Mouse (Mus musculus) Patski (cell line): ENCODE measurements at regions not wholly inside any gene's neighbourhood (a gene's known extent, or its start where the extent isn't known, plus 50 kb on each side); places are given as distances from the start of the nearest gene placed in this dataset.

ENCODE experiments used
- ATAC-seq: fragments of 100-300 bp; one replicate; pipeline ENCODE4 v1.8.0; 2021
- CTCF ChIA-PET: fragments of 350-600 bp; sonication (Branson Sonifier 250); formaldehyde crosslinking; loops from one replicate; lab custom pipeline; 2022; ENCODE audit warnings: inconsistent platforms; lab: Charles Lee
- POLR2A ChIA-PET: fragments of 350-600 bp; sonication (Branson Sonifier 250); formaldehyde crosslinking; loops from one replicate; lab custom pipeline; 2022; ENCODE audit warnings: antibody characterized with exemption, inconsistent platforms; lab: Charles Lee
- DNase-seq: peaks from one replicate; pipeline ENCODE4 v3.0.0-alpha.2; 2011; ENCODE audit warnings: low read depth, low spot score
- H3K27me3 ChIP-seq: fragments of 371-371 bp; one replicate; pipeline ENCODE4 v1.5.1; 2021
- CTCF ChIP-seq: fragments of 100-300 bp; IDR thresholded peaks from one replicate; pipeline ENCODE4 v1.5.1; 2021
- in situ Hi-C: fragments of 300-500 bp; cut with MboI; formaldehyde crosslinking; loops from 3 replicates; pipeline ENCODE4 v1.11.1; 2018; ENCODE audit warnings: low pct_unique_long_range_greater_than_20kb, mixed read lengths

DNA sequence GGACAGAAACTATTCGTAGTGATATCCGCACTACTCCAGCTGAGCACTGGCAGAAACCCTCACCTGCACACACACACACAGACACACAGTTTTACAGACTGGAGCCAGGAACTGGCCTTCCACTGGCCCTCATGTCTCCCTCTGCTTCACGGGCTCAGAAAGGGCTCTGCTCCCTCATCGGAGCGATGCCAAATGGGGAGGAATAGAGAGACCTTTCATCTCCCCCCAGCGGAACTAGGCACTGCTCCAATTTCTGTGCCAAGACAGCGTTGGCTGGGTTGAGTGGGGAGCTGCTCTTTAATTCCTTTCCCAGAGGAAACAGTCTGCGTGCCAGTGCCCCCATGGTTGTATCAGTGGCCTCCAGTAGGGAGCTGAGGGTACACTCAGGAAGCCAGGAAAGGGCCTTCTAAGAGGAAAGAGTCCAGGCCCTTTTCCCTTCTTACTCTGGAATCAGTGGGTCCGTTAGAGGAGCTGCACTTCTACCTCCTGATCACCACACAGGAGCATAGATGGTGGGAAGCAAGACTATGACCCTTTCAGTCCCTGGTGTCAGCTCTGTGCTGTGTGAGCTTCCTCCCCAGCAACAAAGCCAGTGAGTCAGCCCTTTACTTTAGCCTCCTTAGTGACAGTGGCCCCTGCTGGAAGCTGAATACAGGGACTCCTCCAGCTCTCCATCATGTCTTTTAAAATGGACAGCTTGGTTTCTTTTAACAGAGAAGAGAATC, 452.7 kb downstream of the Rps24 start:
- CTCF ChIA-PET, result interaction anchor here (1.9 kb wide), 1 partner anchor 13 kb away, joined by 8 read pairs; no protein-coding TSS in a partner anchor
- H3K27me3 ChIP-seq, result peaks cover 39% of the 10 kb centered on the region
- DNase-seq (no peak), ATAC-seq (no peak)
- POLR2A ChIA-PET, result no interaction called here
- TF ChIP-seq CTCF, result peak; percentile 46
- in situ Hi-C loops, result no loop called here

DNA sequence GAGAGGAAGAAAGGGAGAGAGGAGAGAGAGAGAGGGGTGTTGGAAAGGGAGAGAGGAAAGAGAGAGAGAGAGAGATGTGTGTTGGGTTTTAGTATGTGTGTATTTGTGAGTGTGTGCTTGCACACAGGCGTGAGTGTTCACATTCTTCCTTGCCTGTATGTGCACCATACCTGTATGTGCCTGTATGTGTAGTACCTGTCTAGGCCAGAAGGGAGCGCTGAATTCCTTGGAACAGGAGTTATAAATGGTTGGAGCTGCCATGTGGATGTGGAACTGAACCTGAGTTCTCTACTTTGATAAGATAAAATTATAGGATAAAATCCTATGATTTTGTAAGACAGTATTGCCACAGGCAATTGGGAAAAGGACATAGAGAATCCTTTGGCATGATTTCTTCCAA, 458.8 kb downstream of the Rps24 start:
- peaks cover 23% of the 10 kb centered on the region for H3K27me3 ChIP-seq
- TF ChIP-seq CTCF, result peak; percentile 45
- DNase-seq (no peak), ATAC-seq (no peak)
- ChIA-PET CTCF (no interaction called here), POLR2A (no interaction called here)
- in situ Hi-C loops, result no loop called here

GRCm38 (mm10) chr14:24947084-24947483, 460.2 kb downstream of the Rps24 start:
- TF ChIP-seq CTCF, result no peak
- H3K27me3 ChIP-seq, result peaks cover 23% of the 10 kb centered on the region
- ATAC-seq (no peak), DNase-seq (no peak)
- ChIA-PET CTCF (no interaction called here), POLR2A (no interaction called here)
- in situ Hi-C loops, result no loop called here

- ATAC-seq, result no peak
- in situ Hi-C loops, result no loop called here
- ChIA-PET CTCF (no interaction called here), POLR2A (no interaction called here)
- H3K27me3 ChIP-seq, result peaks cover 25% of the 10 kb centered on the region
- no peak for TF ChIP-seq CTCF
- DNase-seq, result no peak
These were observed 469.0 kb downstream of the Rps24 start for GRCm38 (mm10) chr14:24955891-24956410.

- ATAC-seq (no peak), DNase-seq (no peak)
- CTCF ChIA-PET, result no interaction called here
- in situ Hi-C loops, result no loop called here
- H3K27me3 ChIP-seq, result peaks cover 20% of the 10 kb centered on the region
- TF ChIP-seq CTCF, result no peak
- POLR2A ChIA-PET, result no interaction called here
These were observed 469.7 kb downstream of the Rps24 start for GRCm38 (mm10) chr14:24956528-24957210.

DNA sequence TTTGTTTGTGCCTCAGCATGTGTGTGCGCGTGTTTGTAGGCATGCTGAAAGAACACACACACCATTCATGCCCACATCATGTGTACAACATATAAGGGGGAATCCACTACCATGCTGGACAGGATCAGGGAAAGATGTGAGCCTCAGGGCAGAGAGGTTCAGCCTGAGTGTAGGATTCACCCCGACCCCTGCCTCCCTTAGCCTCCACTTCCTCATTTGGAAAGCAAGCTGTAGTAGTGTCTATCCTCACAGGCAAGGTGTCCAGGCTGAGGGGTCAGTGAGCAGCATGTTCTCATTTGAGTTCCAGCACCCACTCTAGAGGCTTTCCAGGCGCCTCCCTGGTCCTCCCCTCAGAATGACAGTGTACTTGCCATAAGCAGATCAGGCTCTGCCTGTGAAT, 470.5 kb downstream of the Rps24 start:
- TF ChIP-seq CTCF, result no peak
- ATAC-seq (no peak), DNase-seq (no peak)
- in situ Hi-C loops, result no loop called here
- ChIA-PET POLR2A (no interaction called here), CTCF (no interaction called here)
- H3K27me3 ChIP-seq, result peaks cover 19% of the 10 kb centered on the region

DNA sequence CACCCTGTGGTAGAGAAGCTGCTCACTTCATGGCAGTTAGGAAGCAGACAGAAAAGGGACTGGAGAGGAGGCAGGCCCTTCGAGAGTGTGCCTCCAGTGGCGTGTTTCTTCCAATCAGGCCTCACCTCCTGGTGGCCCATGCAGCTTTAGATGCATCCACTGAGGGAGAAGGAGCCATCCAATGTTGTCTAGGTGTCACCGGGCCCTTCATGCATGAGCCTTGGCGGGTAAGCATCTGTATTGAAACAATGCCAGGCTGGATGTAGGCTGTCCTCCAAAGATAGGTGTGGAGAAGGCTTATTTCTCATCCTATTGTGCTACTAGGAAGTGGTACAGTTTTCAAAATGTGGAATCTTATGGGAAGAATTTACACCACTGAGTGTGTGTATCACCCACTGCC, 471.9 kb downstream of the Rps24 start:
- ATAC-seq, result no peak
- no peak for TF ChIP-seq CTCF
- in situ Hi-C loops, result no loop called here
- DNase-seq, result no peak
- CTCF ChIA-PET, result no interaction called here
- POLR2A ChIA-PET, result no interaction called here
- H3K27me3 ChIP-seq, result peaks cover 19% of the 10 kb centered on the region

GRCm38 (mm10) chr14:24959401-24959800, 472.5 kb downstream of the Rps24 start:
- ATAC-seq (no peak), DNase-seq (no peak)
- peaks cover 19% of the 10 kb centered on the region for H3K27me3 ChIP-seq
- ChIA-PET CTCF (no interaction called here), POLR2A (no interaction called here)
- no peak for TF ChIP-seq CTCF
- in situ Hi-C loops, result no loop called here

DNA sequence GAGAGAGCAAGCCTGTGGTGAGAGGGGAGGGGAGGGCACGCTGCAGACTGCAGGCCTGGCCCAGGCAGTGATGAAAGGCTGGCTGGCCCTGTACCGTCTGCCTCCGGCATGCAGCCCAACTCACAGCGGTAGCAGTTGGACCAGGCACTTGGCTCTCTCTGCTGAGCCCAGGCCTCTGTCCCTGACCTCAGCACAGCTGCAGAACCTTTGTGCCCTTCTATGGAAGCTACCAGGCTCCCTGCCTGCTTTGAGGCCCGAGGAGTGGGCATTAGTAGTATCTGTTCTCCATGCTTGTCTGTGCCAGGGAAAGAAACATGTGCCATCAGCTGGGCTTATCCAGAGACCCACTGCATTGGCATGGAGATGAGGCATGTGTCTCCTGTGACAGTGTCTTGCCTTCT, 473.2 kb downstream of the Rps24 start:
- ATAC-seq, result no peak

DNA sequence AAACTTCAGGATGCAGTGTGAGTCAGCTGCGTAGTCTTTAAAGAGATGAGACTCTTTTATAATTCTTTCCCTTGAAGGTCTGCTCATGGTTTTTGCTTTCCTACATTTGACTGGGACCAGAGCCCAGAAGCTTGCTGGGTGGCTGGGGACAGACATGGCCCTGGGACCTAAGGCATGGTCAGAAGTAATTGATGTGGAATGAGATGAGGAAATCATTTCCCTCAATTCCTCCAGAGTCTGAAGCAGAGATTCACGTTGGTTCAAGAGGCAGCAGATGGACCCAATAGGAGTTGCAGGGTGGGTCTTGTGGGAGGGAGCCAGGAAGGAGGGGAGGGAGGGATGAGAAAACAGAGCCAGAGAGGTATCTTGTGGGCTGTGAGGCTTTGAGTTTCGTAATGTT, 473.9 kb downstream of the Rps24 start:
- TF ChIP-seq CTCF, result no peak
- DNase-seq (no peak), ATAC-seq (no peak)
- H3K27me3 ChIP-seq, result peaks cover 13% of the 10 kb centered on the region
- CTCF ChIA-PET, result no interaction called here
- in situ Hi-C loops, result no loop called here
- POLR2A ChIA-PET, result no interaction called here

More for the DNA sequence above, 473.2 kb downstream of the Rps24 start:
- POLR2A ChIA-PET, result no interaction called here
- CTCF ChIA-PET, result no interaction called here
- peaks cover 19% of the 10 kb centered on the region for H3K27me3 ChIP-seq
- DNase-seq, result no peak
- TF ChIP-seq CTCF, result no peak
- in situ Hi-C loops, result no loop called here

DNA sequence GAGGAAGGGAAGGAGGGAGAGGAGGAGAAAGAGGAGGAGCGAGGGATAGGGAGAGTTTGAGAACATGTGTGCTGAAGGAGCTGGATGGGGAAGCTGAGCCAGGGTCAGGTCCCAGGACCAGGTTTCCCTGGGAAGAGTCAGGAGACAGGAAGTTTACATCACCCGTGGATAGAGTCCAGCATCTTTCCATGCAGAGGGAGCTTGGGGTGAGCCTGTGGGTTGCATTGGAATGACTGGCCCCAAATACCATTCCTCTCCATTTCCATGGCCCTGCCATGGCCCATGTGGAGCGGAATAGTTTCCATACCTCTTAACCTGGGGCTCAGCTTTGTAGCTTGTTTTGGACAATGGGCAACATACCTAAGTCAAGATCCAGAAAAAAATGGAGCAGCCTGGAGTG, 474.8 kb downstream of the Rps24 start:
- ChIA-PET CTCF (interaction anchor here (0.9 kb wide), 1 partner anchor 89 kb away, joined by 3 read pairs; no protein-coding TSS in a partner anchor), POLR2A (no interaction called here)
- H3K27me3 ChIP-seq, result peaks cover 15% of the 10 kb centered on the region
- no peak for TF ChIP-seq CTCF
- DNase-seq, result no peak
- no peak for ATAC-seq
- in situ Hi-C loops, result no loop called here
